Mouse (Mus musculus) CD8-positive naive resting alpha-beta T cell, adult 2 months (primary cell): ENCODE measurements around the gene C330007P06Rik.

Experiments
- DNase-seq, 2 experiments: peaks; one replicate each; pipeline ENCODE4 v3.0.0; 2022; ENCODE audit warnings: low read depth in 2 of 2, low spot score in 2 of 2

The C330007P06Rik gene

GRCm38 (mm10) chrX:36837069-36837676 lies 36.7 kb downstream of the C330007P06Rik start:
- no peak for DNase-seq

- peak; percentile 67 to 79 for DNase-seq
These were observed 40.4 kb downstream of the C330007P06Rik start for GRCm38 (mm10) chrX:36833397-36834084.

DNA sequence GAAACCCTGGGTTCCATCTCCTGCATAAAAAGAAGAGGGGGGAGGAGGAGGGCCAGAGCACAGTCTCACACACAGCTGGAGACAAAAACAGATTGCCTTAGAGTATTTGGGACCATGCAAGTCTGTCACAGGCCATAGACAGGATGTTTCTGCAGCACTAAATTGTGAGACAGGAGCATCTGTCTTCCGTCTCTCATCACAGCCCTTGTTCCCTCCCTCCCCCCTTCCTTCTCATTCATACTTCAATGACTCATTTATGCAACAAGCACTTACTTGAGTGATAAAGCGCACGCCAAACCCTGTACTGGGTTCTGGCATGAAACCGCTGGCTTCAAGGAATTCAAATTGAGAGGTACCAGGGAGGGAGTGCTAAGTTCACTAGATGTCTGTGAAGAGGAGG lies 42.3 kb downstream of the C330007P06Rik start:
- no peak for DNase-seq

GRCm38 (mm10) chrX:36830271-36830670 lies 43.6 kb downstream of the C330007P06Rik start:
- DNase-seq: no peak

DNA sequence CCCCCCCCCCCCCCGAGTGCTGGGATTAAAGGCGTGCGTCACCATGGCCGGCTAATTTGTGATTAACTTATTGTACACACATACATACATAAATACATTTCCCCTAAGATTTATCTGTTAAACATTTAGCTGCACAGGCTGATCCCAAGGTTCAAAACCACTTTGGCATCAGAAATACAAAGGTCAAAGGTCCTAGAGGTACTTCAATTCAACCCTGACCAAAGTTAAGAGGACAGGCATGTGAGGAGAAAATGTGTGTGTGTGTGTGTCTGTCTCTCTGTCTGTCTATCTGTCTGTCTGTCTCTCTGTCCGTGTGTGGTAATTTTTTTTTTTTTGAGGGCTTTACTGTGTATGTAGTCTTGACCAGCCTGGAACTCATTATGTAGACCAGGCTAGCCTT lies 47.0 kb downstream of the C330007P06Rik start:
- DNase-seq: no peak

DNA sequence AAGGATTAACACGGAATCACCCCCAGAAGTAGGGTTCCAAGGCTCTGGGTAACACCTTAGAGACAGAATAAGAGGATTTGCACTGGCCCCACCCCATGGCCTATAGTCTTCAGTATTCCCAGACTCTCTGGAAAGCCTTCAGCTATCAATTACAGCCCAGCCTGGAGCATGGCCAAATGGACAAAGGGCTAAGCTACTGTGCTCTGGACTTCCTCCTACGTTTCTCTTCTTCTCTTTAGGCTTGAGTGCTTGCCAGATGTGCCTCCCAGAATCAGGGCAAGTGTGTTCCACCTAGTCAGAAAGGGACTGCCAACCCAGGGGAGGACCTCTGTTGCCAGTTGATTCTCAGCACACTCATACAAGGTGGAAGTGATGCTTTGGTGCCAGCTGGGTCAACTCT lies 48.9 kb downstream of the C330007P06Rik start:
- DNase-seq: no peak

- DNase-seq: no peak
These were observed 49.8 kb downstream of the C330007P06Rik start for GRCm38 (mm10) chrX:36823932-36824711.

- DNase-seq: peak; percentile 26 to 57
These were observed 53.7 kb downstream of the C330007P06Rik start for GRCm38 (mm10) chrX:36820201-36820600.

- no peak for DNase-seq
These were observed 54.3 kb downstream of the C330007P06Rik start for GRCm38 (mm10) chrX:36819575-36819974.

GRCm38 (mm10) chrX:36816953-36817441 lies 56.9 kb downstream of the C330007P06Rik start:
- DNase-seq: no peak

- DNase-seq: no peak
These were observed 57.5 kb downstream of the C330007P06Rik start for GRCm38 (mm10) chrX:36816368-36816899.

DNA sequence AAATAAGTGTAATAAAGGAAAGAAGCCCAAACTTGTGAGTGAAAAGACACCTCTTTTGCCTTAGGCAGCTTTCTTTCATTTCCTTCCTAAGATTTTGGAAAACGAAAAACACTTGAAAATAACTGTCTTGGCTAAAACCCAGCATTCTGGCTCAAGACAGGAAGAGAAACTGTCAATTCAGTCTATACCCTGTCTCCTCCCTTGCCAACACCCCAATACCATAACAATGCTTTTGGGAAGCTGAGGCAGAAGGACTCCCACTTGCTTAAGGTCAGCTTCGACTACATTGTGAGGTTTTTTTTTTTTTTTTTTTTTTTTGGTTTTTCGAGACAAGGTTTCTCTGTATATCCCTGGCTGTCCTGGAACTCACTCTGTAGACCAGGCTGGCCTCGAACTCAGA lies 58.5 kb downstream of the C330007P06Rik start:
- no peak for DNase-seq

GRCm38 (mm10) chrX:36815022-36815421 lies 58.9 kb downstream of the C330007P06Rik start:
- DNase-seq: no peak

GRCm38 (mm10) chrX:36814161-36814836 lies 59.6 kb downstream of the C330007P06Rik start:
- DNase-seq: no peak

DNA sequence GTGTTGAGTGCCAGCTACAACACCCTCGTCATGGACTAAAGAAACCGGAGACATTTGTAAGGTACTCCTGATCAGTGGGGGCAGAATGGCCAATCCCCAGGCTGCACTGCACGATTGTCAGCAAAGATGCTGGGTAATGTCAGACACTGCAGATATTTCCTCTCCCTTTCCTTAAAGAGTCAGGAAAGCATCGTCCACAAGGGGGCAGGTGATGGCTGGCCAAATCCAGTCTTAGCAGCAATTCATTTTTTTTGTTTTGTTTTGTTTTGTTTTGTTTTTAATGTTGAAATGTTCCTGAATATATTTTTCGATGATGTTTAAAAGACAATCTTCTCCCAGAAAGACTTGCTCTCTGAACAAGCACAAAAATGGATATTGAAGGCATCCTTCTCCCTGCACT lies 62.5 kb downstream of the C330007P06Rik start:
- DNase-seq: peak in 1 of 2 experiments; percentile 20

- DNase-seq: no peak
These were observed 65.6 kb downstream of the C330007P06Rik start for GRCm38 (mm10) chrX:36808318-36808683.

- peak; percentile 74 to 83 for DNase-seq
These were observed 66.3 kb downstream of the C330007P06Rik start for GRCm38 (mm10) chrX:36807360-36808317.

DNA sequence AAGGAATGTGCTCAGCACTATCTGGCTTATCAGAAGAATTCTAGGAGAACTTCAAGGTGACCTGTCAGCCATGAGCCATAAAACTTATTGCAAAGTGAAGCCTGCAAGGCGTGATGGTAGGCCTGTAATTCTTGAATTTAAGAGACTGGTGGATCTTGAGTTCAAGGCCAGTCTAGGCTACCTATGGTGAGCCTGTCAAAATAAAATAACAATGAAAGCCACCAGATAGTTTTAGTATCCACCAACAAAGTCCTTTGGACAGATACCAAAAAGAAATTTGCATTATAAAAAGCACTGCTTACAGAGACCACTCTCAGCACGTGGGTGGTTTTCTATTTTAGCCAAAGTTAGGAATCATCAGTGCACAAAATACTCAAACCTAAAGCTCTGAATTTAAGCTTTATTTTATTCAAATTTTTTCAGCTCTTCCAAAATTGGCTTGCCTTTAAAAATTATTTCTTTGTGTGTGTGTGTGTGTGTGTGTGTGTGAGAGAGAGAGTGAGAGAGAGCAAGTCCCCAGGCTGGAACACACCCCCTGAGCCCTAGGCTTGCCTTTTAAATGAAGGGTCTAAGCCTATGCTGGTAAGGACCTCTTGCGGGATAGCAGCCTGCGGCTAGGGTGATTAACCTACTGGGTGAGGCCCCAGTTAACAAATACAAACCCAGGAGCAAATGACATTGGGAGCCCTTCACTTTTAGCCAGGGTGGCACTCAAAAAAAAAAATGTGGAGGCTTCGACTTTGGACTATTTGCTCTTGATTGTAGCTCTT lies 68.3 kb downstream of the C330007P06Rik start:
- no peak for DNase-seq

GRCm38 (mm10) chrX:36804196-36804595 lies 69.7 kb downstream of the C330007P06Rik start:
- DNase-seq: no peak
